Comparison of ENCODE assay signal across 10 mouse cellular contexts in genomic region chr8:85871660-85872059, GRCm38 (mm10). TPM values are rescaled to one million over a fixed set of nuclear protein-coding genes. Genes with fewer than 3 reads are reported as not detected.
DNase-seq lines count a peak whose midpoint lies in the region; ATAC-seq and TF ChIP-seq lines count a peak whose summit lies in the region.
"Had no signal": no experiment of that assay in that cellular context is flagged by ENCODE, and none has a peak within 500 bp of the region (broad histone marks: within the 10 kb centered on the region; RNA-seq: fewer than 3 reads in every experiment).

No protein-coding gene starts in this region.

- no peak overlapping the region for H3K4me2 ChIP-seq in liver, embryonic 11.5 days
- no peak overlapping the region for H3K4me2 ChIP-seq in heart, embryonic 15.5 days
- no peak overlapping the region for H3K4me2 ChIP-seq in stomach, embryonic 16.5 days (ENCODE audit: low read depth, low read length)
- no peak overlapping the region for H3K4me2 ChIP-seq in intestine, embryonic 16.5 days (ENCODE audit: low read depth, low read length)
- H3K4me2 ChIP-seq: midbrain, embryonic 11.5 days had no signal

- H3K9me3 ChIP-seq in liver, embryonic 11.5 days (ENCODE audit: control insufficient read depth, low read length), result no peaks in the 10 kb centered on the region
- H3K9me3 ChIP-seq in heart, embryonic 15.5 days (replicated peaks), result no peaks in the 10 kb centered on the region
- H3K9me3 ChIP-seq in stomach, embryonic 16.5 days (replicated peaks; ENCODE audit: control insufficient read depth, low read length), result no peaks in the 10 kb centered on the region
- H3K9me3 ChIP-seq in intestine, embryonic 16.5 days (ENCODE audit: control insufficient read depth, low read length), result no peaks in the 10 kb centered on the region

- H3K9ac ChIP-seq in liver, adult 2 months (ENCODE audit: low read depth, low read length), result no peak overlapping the region
- H3K9ac ChIP-seq in liver, embryonic 11.5 days (ENCODE audit: low read depth, low read length), result no peak overlapping the region
- H3K9ac ChIP-seq in heart, embryonic 15.5 days, result no peak overlapping the region
- H3K9ac ChIP-seq in stomach, embryonic 16.5 days (ENCODE audit: low read length), result no peak overlapping the region
- no peak overlapping the region for H3K9ac ChIP-seq in intestine, embryonic 16.5 days (ENCODE audit: low read depth, low read length)

- no peak overlapping the region for H3K4me3 ChIP-seq in liver, adult 2 months (ENCODE audit: insufficient read depth, low read depth, low read length)
- no peak overlapping the region for H3K4me3 ChIP-seq in liver, embryonic 11.5 days (ENCODE audit: low read depth, low read length)
- no peak overlapping the region for H3K4me3 ChIP-seq in heart, embryonic 15.5 days
- H3K4me3 ChIP-seq in stomach, embryonic 16.5 days (replicated peaks; ENCODE audit: low read length), result no peak overlapping the region
- no peak overlapping the region for H3K4me3 ChIP-seq in intestine, embryonic 16.5 days (ENCODE audit: low read length)

- TF ChIP-seq POLR2A in liver, adult 2 months (IDR thresholded peaks at IDR 0.05; ENCODE audit: extremely low read depth, insufficient read depth, low read length), result no peak

- H3K79me2 ChIP-seq in liver, adult 2 months (ENCODE audit: control insufficient read depth, insufficient read depth, low read length), result peaks cover 2% of the 10 kb centered on the region; the same call in 1 of the 2 replicates

- peak; percentile 93 for DNase-seq in liver, adult 2 months (ENCODE audit: extremely low read depth, low read depth, low spot score)
- DNase-seq in liver, embryonic 11.5 days (ENCODE audit: low spot score), result no peak
- peak; percentile 68 to 75 for DNase-seq in kidney, postnatal 36 days
- DNase-seq in neural tube, embryonic 10.5 days (ENCODE audit: extremely low spot score, low spot score), result no peak
- DNase-seq in left cerebral cortex, adult 18-20 months (ENCODE audit: low spot score in 2 of 2), result no peak
- DNase-seq: gastrocnemius, postnatal 36 days had no signal

- WGBS in liver, adult 2 months, result 9% methylated on average over 2 of the region's 2 CpGs
- 80% methylated on average over 2 of the region's 2 CpGs for WGBS in liver, embryonic 11.5 days
- WGBS in heart, embryonic 15.5 days, result 67% methylated on average over 2 of the region's 2 CpGs
- 40% methylated on average over 2 of the region's 2 CpGs for WGBS in stomach, embryonic 16.5 days
- WGBS in intestine, embryonic 16.5 days, result 51% methylated on average over 2 of the region's 2 CpGs

- H3K4me1 ChIP-seq in liver, adult 2 months (ENCODE audit: control insufficient read depth, insufficient read depth, low read length), result peaks cover 7% of the 10 kb centered on the region
- no peaks in the 10 kb centered on the region for H3K4me1 ChIP-seq in liver, embryonic 11.5 days (replicated peaks; ENCODE audit: control insufficient read depth, insufficient read depth, low read length)
- peaks cover 7% of the 10 kb centered on the region; the same call in 1 of the 2 replicates for H3K4me1 ChIP-seq in heart, embryonic 15.5 days (replicated peaks)
- peaks cover 4% of the 10 kb centered on the region for H3K4me1 ChIP-seq in stomach, embryonic 16.5 days (ENCODE audit: control insufficient read depth, insufficient read depth, low read length)
- H3K4me1 ChIP-seq in intestine, embryonic 16.5 days (ENCODE audit: control insufficient read depth, insufficient read depth, low read length), result 0 out of 2 replicates have a peak, but pooled peaks cover 3% of the 10 kb centered on the region

- ATAC-seq in liver, embryonic 11.5 days (replicated peaks; ENCODE audit: low FRiP score), result no peak
- ATAC-seq in heart, embryonic 15.5 days (replicated peaks; ENCODE audit: insufficient number of reproducible peaks, insufficient read depth, low FRiP score, low read depth), result peak; percentile 60; the same call in 1 of the 2 replicates
- peak; percentile 62; the same call in 1 of the 2 replicates for ATAC-seq in stomach, embryonic 16.5 days (ENCODE audit: insufficient read depth, low FRiP score)
- ATAC-seq in intestine, embryonic 16.5 days, result no peak; the same call in 1 of the 2 replicates

- no peaks in the 10 kb centered on the region for H3K36me3 ChIP-seq in liver, adult 2 months (ENCODE audit: control insufficient read depth, insufficient read depth, low read length)
- no peaks in the 10 kb centered on the region for H3K36me3 ChIP-seq in liver, embryonic 11.5 days (ENCODE audit: control insufficient read depth, insufficient read depth, low read length)
- no peaks in the 10 kb centered on the region for H3K36me3 ChIP-seq in heart, embryonic 15.5 days
- no peaks in the 10 kb centered on the region for H3K36me3 ChIP-seq in stomach, embryonic 16.5 days (ENCODE audit: control insufficient read depth, insufficient read depth, low read length)
- H3K36me3 ChIP-seq in intestine, embryonic 16.5 days (ENCODE audit: control insufficient read depth, insufficient read depth, low read length), result no peaks in the 10 kb centered on the region

- TF ChIP-seq CTCF in liver, adult 2 months (IDR thresholded peaks at IDR 0.05; ENCODE audit: low read depth, low read length), result no peak

- H3K27ac ChIP-seq in liver, adult 2 months (replicated peaks; ENCODE audit: insufficient read depth, low read depth, low read length), result peak overlapping the region; percentile 3
- H3K27ac ChIP-seq in liver, embryonic 11.5 days (ENCODE audit: low read depth, low read length), result no peak overlapping the region
- H3K27ac ChIP-seq in heart, embryonic 15.5 days, result peak overlapping the region; percentile 54
- peak overlapping the region; percentile 62; the same call in 1 of the 2 replicates for H3K27ac ChIP-seq in stomach, embryonic 16.5 days (ENCODE audit: low read length)
- H3K27ac ChIP-seq in intestine, embryonic 16.5 days (ENCODE audit: low read length), result no peak overlapping the region

- no peaks in the 10 kb centered on the region for H3K27me3 ChIP-seq in liver, adult 2 months (ENCODE audit: control insufficient read depth, insufficient read depth, low read length)
- no peaks in the 10 kb centered on the region for H3K27me3 ChIP-seq in liver, embryonic 11.5 days (replicated peaks; ENCODE audit: control insufficient read depth, insufficient read depth, low read length)
- no peaks in the 10 kb centered on the region for H3K27me3 ChIP-seq in heart, embryonic 15.5 days
- H3K27me3 ChIP-seq in stomach, embryonic 16.5 days (ENCODE audit: control insufficient read depth, insufficient read depth, low read length), result no peaks in the 10 kb centered on the region
- H3K27me3 ChIP-seq in intestine, embryonic 16.5 days (replicated peaks; ENCODE audit: control insufficient read depth, insufficient read depth, low read length), result no peaks in the 10 kb centered on the region

RNA-seq across cellular contexts. Expression of gene Phkb, which starts 30.9 kb away (rescaled TPM):
- 17.0 and 25.7 TPM in 2 replicates for total RNA-seq in liver, adult 2 months (2014; rRNA removed)
- polyA plus RNA-seq in liver, adult 2 months (2012; rRNA removed), result 4.1 and 4.7 TPM in 2 replicates
- 30.1 and 35.5 TPM in 2 replicates for polyA plus RNA-seq in liver, embryonic 11.5 days (2014; fragmentation: Nextera tagmentation; extraction: Ambion mirVana)
- polyA plus RNA-seq in heart, embryonic 15.5 days (2015; fragmentation: Nextera tagmentation; extraction: Ambion mirVana), result 43.1 and 44.8 TPM in 2 replicates
- polyA plus RNA-seq in stomach, embryonic 16.5 days (2015; fragmentation: Nextera tagmentation; extraction: Ambion mirVana), result 37.3 and 47.7 TPM in 2 replicates
- 26.3 and 26.4 TPM in 2 replicates for polyA plus RNA-seq in intestine, embryonic 16.5 days (2015; fragmentation: Nextera tagmentation; extraction: Ambion mirVana)
- 10 to 100 TPM; 42.0 to 43.9 TPM for total RNA-seq in left cerebral cortex, adult 18-20 months (2021)

RNA-seq across cellular contexts. Expression of gene Itfg1, which starts 30.9 kb away (rescaled TPM):
- total RNA-seq in liver, adult 2 months (2014; rRNA removed), result 59.7 and 68.0 TPM in 2 replicates
- 13.0 and 16.1 TPM in 2 replicates for polyA plus RNA-seq in liver, adult 2 months (2012; rRNA removed)
- 42.4 and 47.4 TPM in 2 replicates for polyA plus RNA-seq in liver, embryonic 11.5 days (2014; fragmentation: Nextera tagmentation; extraction: Ambion mirVana)
- polyA plus RNA-seq in heart, embryonic 15.5 days (2015; fragmentation: Nextera tagmentation; extraction: Ambion mirVana), result 65.6 and 67.4 TPM in 2 replicates
- polyA plus RNA-seq in stomach, embryonic 16.5 days (2015; fragmentation: Nextera tagmentation; extraction: Ambion mirVana), result 67.2 and 71.0 TPM in 2 replicates
- polyA plus RNA-seq in intestine, embryonic 16.5 days (2015; fragmentation: Nextera tagmentation; extraction: Ambion mirVana), result 57.8 and 58.9 TPM in 2 replicates
- 100 to 1,000 TPM; 172 to 183 TPM for total RNA-seq in left cerebral cortex, adult 18-20 months (2021)

Comparison
In these comparisons a context has a peak if more than half of its experiments do, and no peak if none do; other contexts are left out.
1. DNase-seq: peak in liver, adult 2 months (single experiment) and kidney, postnatal 36 days (2 of 2); none in liver, embryonic 11.5 days (single experiment), neural tube, embryonic 10.5 days (single experiment) and left cerebral cortex, adult 18-20 months (0 of 2).
2. H3K27ac ChIP-seq: peak in liver, adult 2 months (single experiment), heart, embryonic 15.5 days (single experiment) and stomach, embryonic 16.5 days (single experiment); none in liver, embryonic 11.5 days (single experiment) and intestine, embryonic 16.5 days (single experiment).
3. ATAC-seq: peak in heart, embryonic 15.5 days (single experiment) and stomach, embryonic 16.5 days (single experiment); none in liver, embryonic 11.5 days (single experiment) and intestine, embryonic 16.5 days (single experiment).